Mouse (Mus musculus) heart, adult 2 months (tissue): Measurements from ENCODE around the gene Cntn1. TPM values are rescaled to one million over a fixed set of nuclear protein-coding genes. Genes with fewer than 3 reads are reported as not detected.

ENCODE experiments used
- DNase-seq, 2 experiments: peaks; one replicate each; pipeline ENCODE4 v3.0.0; 2021
- H3K27ac ChIP-seq: fragments of 200-600 bp; 2 replicates; pipeline ENCODE4 v1.8.1; 2022
- H3K27me3 ChIP-seq: fragments of 200-500 bp; 2 replicates; pipeline ENCODE4 v1.6.1; 2012; ENCODE audit warnings: mild to moderate bottlenecking, low read length, inconsistent platforms, mixed read lengths; ENCODE audit not compliant: control insufficient read depth, insufficient read depth
- H3K36me3 ChIP-seq: fragments of 200-500 bp; 2 replicates; pipeline ENCODE4 v1.6.1; 2012; ENCODE audit warnings: low read length, inconsistent platforms; ENCODE audit not compliant: control insufficient read depth, insufficient read depth
- H3K4me1 ChIP-seq: fragments of 200-500 bp; 2 replicates; pipeline ENCODE4 v1.6.1; 2011; ENCODE audit warnings: low read length; ENCODE audit not compliant: control insufficient read depth, insufficient read depth
- H3K4me3 ChIP-seq: fragments of 200-600 bp; 2 replicates; pipeline ENCODE4 v1.8.1; 2022
- H3K79me2 ChIP-seq: fragments of 200-500 bp; replicated peaks from 2 replicates; pipeline ENCODE4 v1.6.1; 2012; ENCODE audit warnings: mild to moderate bottlenecking, inconsistent platforms, low read length, moderate library complexity, mixed read lengths; ENCODE audit not compliant: control insufficient read depth, insufficient read depth
- H3K9ac ChIP-seq: fragments of 200-500 bp; 2 replicates; pipeline ENCODE4 v1.6.1; 2012; ENCODE audit warnings: low read depth, mild to moderate bottlenecking, control low read depth, inconsistent platforms, low read length, mixed read lengths
- CTCF ChIP-seq: fragments of 200-600 bp; IDR thresholded peaks from 2 replicates; pipeline ENCODE4 v1.8.1; 2022; ENCODE audit warnings: antibody characterized with exemption, mild to moderate bottlenecking, moderate library complexity
- EP300 ChIP-seq: fragments of 200-500 bp; IDR thresholded peaks from 2 replicates; pipeline ENCODE4 v1.6.1; 2011; ENCODE audit warnings: low read depth, low read length, control low read depth; ENCODE audit not compliant: insufficient read depth
- POLR2A ChIP-seq: fragments of 200-500 bp; IDR thresholded peaks from 2 replicates; pipeline ENCODE4 v1.6.1; 2011; ENCODE audit warnings: mild to moderate bottlenecking, low read depth, low read length, control low read depth; ENCODE audit not compliant: insufficient read depth
- WGBS: fragments of 180-500 bp; shearing (Covaris S2); methylation state at CpG from one replicate; pipeline ENCODE4 v1.1.7; 2018; 5-methylcytosine and 5-hydroxymethylcytosine counted together
- intact Hi-C: fragments of 180-260 bp; cut with DNase I; formaldehyde crosslinking; loops from one replicate; pipeline ENCODE4 v1.15.1; 2025
- polyA plus RNA-seq: library from polyadenylated mRNA; depleted of rRNA; stranded (reverse); fragments of >200 nt; gene quantifications from 2 replicates; pipeline ENCODE4 v1.2.3, GENCODE M21; 2012
- total RNA-seq, 2 experiments: library from RNA; stranded (reverse); gene quantifications; 2 replicates each; pipeline ENCODE4 v1.2.3; 2021

The Cntn1 gene
- total and polyA plus RNA-seq, 3 experiments: 0.05 to 0.11 (median 0.08) TPM

DNA sequence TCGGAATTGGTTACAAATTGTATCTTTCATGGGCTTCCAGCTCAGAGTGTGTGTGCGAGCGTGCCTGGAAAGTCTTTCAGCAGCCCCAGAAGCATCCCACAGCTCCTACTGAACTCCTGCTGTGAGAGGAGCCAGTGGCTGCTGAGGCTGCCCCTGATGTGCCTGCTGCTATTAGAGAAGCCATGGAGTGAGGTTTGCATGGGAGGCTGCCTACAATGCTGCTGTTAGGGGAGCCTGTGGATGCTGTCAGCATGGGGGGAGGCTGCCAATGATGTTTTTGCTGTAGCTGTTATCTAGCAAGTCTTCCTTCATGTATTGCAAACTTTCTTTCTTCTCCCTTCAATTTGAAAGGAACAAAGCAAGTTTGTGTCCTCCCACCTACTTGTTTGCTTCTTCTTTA is 217.4 kb downstream of the Cntn1 start:
- DNase-seq: no peak
- TF ChIP-seq POLR2A (no peak), CTCF (no peak), EP300 (no peak)
- Histone ChIP-seq H3K27ac (no peak overlapping the region), H3K4me1 (no peaks in the 10 kb centered on the region), H3K36me3 (no peaks in the 10 kb centered on the region), H3K9ac (no peak overlapping the region), H3K27me3 (no peaks in the 10 kb centered on the region), H3K4me3 (no peak overlapping the region), H3K79me2 (no peaks in the 10 kb centered on the region)
- 48% methylated on average over 3 of the region's 3 CpGs for WGBS
- intact Hi-C loops: loop anchor here (5.0 to 10.0 kb wide), 3 partner anchors 126 to 949 kb away; partner anchors contain the start of gene Pdzrn4

- intact Hi-C loops: loop anchor here (5.0 to 10.0 kb wide), 3 partner anchors 126 to 948 kb away; partner anchors contain the start of gene Pdzrn4
- WGBS: 76% methylated on average over 18 of the region's 18 CpGs
- no peaks in the 10 kb centered on the region for H3K27me3 ChIP-seq
Observed at GRCm38 (mm10) chr15:92268741-92269322, 217.9 kb downstream of the Cntn1 start.

GRCm38 (mm10) chr15:92271801-92272365 is 220.9 kb downstream of the Cntn1 start:
- TF ChIP-seq POLR2A (no peak), EP300 (no peak), CTCF (no peak)
- intact Hi-C loops: no loop called here
- Histone ChIP-seq H3K9ac (no peak overlapping the region), H3K79me2 (no peaks in the 10 kb centered on the region), H3K27me3 (no peaks in the 10 kb centered on the region), H3K27ac (no peak overlapping the region), H3K36me3 (no peaks in the 10 kb centered on the region), H3K4me1 (no peaks in the 10 kb centered on the region), H3K4me3 (no peak overlapping the region)
- WGBS: 86% methylated on average over 6 of the region's 6 CpGs
- no peak for DNase-seq

More at GRCm38 (mm10) chr15:92268741-92269322, 217.9 kb downstream of the Cntn1 start:
- Histone ChIP-seq H3K27ac (no peak overlapping the region), H3K4me3 (no peak overlapping the region), H3K79me2 (no peaks in the 10 kb centered on the region), H3K9ac (no peak overlapping the region), H3K4me1 (no peaks in the 10 kb centered on the region), H3K36me3 (no peaks in the 10 kb centered on the region)
- TF ChIP-seq EP300 (no peak), CTCF (no peak), POLR2A (no peak)
- DNase-seq: no peak

GRCm38 (mm10) chr15:92276826-92277225 is 225.9 kb downstream of the Cntn1 start:
- intact Hi-C loops: no loop called here
- no peak overlapping the region for H3K9ac ChIP-seq
- no peaks in the 10 kb centered on the region for H3K4me1 ChIP-seq
- H3K27ac ChIP-seq: no peak overlapping the region
- no peaks in the 10 kb centered on the region for H3K79me2 ChIP-seq
- TF ChIP-seq POLR2A: no peak
- TF ChIP-seq EP300: no peak
- TF ChIP-seq CTCF: no peak
- H3K27me3 ChIP-seq: no peaks in the 10 kb centered on the region
- 30% methylated on average over 4 of the region's 4 CpGs for WGBS
- no peak overlapping the region for H3K4me3 ChIP-seq
- no peak for DNase-seq
- H3K36me3 ChIP-seq: no peaks in the 10 kb centered on the region

GRCm38 (mm10) chr15:92277984-92278383 is 227.0 kb downstream of the Cntn1 start:
- no peaks in the 10 kb centered on the region for H3K4me1 ChIP-seq
- H3K9ac ChIP-seq: no peak overlapping the region
- H3K27ac ChIP-seq: no peak overlapping the region
- 80% methylated on average over 4 of the region's 4 CpGs for WGBS
- no peaks in the 10 kb centered on the region for H3K27me3 ChIP-seq
- no peak for DNase-seq
- no peaks in the 10 kb centered on the region for H3K79me2 ChIP-seq
- no peak for TF ChIP-seq CTCF
- no peak for TF ChIP-seq POLR2A
- no peak for TF ChIP-seq EP300
- intact Hi-C loops: no loop called here
- no peaks in the 10 kb centered on the region for H3K36me3 ChIP-seq
- H3K4me3 ChIP-seq: no peak overlapping the region

GRCm38 (mm10) chr15:92280966-92281365 is 230.0 kb downstream of the Cntn1 start:
- no peaks in the 10 kb centered on the region for H3K36me3 ChIP-seq

More at GRCm38 (mm10) chr15:92280966-92281365, 230.0 kb downstream of the Cntn1 start:
- H3K9ac ChIP-seq: no peak overlapping the region
- intact Hi-C loops: no loop called here
- 59% methylated on average over 6 of the region's 6 CpGs for WGBS
- no peak overlapping the region for H3K4me3 ChIP-seq
- no peaks in the 10 kb centered on the region for H3K27me3 ChIP-seq
- TF ChIP-seq POLR2A: no peak
- no peak for TF ChIP-seq CTCF
- TF ChIP-seq EP300: no peak
- H3K79me2 ChIP-seq: no peaks in the 10 kb centered on the region
- H3K27ac ChIP-seq: no peak overlapping the region
- DNase-seq: no peak
- H3K4me1 ChIP-seq: no peaks in the 10 kb centered on the region
